Mouse (Mus musculus) forebrain, embryonic 14.5 days (tissue): ENCODE results near the gene Plbd2. TPM values are rescaled to one million over a fixed set of nuclear protein-coding genes. Genes with fewer than 3 reads are reported as not detected.
A peak's percentile ranks its signal among the peaks of the same experiment; 100 is the strongest.

ENCODE experiments used
- ATAC-seq: fragments of 200-750 bp; cut with Nextera tagmentation; 2 replicates; pipeline ENCODE4 v1.8.0; 2017; ENCODE audit warnings: mild to moderate bottlenecking, moderate library complexity
- DNase-seq: peaks from one replicate; pipeline ENCODE4 v3.0.0-alpha.2; 2015; ENCODE audit warnings: low spot score
- H3K27ac ChIP-seq: fragments of 300-500 bp; sonication (generic); 2 replicates; pipeline ENCODE4 v1.5.1; 2014; ENCODE audit warnings: low read depth, mild to moderate bottlenecking, control low read depth, low read length, moderate library complexity
- H3K27me3 ChIP-seq: fragments of 300-500 bp; sonication (generic); replicated peaks from 2 replicates; pipeline ENCODE4 v1.6.1; 2014; ENCODE audit warnings: low read length, control low read depth, mixed read lengths; ENCODE audit not compliant: control insufficient read depth, insufficient read depth
- H3K36me3 ChIP-seq: fragments of 300-500 bp; sonication (generic); 2 replicates; pipeline ENCODE4 v1.6.1; 2014; ENCODE audit warnings: low read length, control low read depth; ENCODE audit not compliant: control insufficient read depth, insufficient read depth
- H3K4me1 ChIP-seq: fragments of 300-500 bp; sonication (generic); 2 replicates; pipeline ENCODE4 v1.6.1; 2014; ENCODE audit warnings: antibody characterized with exemption, low read length, control low read depth; ENCODE audit not compliant: control insufficient read depth, insufficient read depth
- H3K4me2 ChIP-seq: fragments of 300-500 bp; sonication (generic); 2 replicates; pipeline ENCODE4 v1.6.1; 2014; ENCODE audit warnings: mild to moderate bottlenecking, control low read depth, low read length
- H3K4me3 ChIP-seq: fragments of 300-500 bp; sonication (generic); 2 replicates; pipeline ENCODE4 v1.5.1; 2014; ENCODE audit warnings: low read depth, low read length, control low read depth
- H3K9ac ChIP-seq: fragments of 300-500 bp; sonication (generic); 2 replicates; pipeline ENCODE4 v1.6.1; 2014; ENCODE audit warnings: mild to moderate bottlenecking, low read length, control low read depth, moderate library complexity
- H3K9me3 ChIP-seq: fragments of 300-500 bp; sonication (generic); replicated peaks from 2 replicates; pipeline ENCODE4 v1.6.1; 2016; ENCODE audit warnings: low read length, control low read depth, mixed read lengths; ENCODE audit not compliant: control insufficient read depth
- WGBS: fragments of 180-500 bp; shearing (Covaris S2); extraction: QIAGEN DNeasy Blood & Tissue Kit; methylation state at CpG from one replicate; pipeline ENCODE4 v1.1.7; 2014; 5-methylcytosine and 5-hydroxymethylcytosine counted together
- polyA plus RNA-seq: library from polyadenylated mRNA; unstranded; fragments of >200 nt; fragmentation: Nextera tagmentation; extraction: Ambion mirVana; gene quantifications from 2 replicates; pipeline ENCODE4 v1.2.1, GENCODE M21; 2014

Gene Plbd2
- polyA plus RNA-seq, 1 experiment from 2014 or later = 14.8 TPM

DNA sequence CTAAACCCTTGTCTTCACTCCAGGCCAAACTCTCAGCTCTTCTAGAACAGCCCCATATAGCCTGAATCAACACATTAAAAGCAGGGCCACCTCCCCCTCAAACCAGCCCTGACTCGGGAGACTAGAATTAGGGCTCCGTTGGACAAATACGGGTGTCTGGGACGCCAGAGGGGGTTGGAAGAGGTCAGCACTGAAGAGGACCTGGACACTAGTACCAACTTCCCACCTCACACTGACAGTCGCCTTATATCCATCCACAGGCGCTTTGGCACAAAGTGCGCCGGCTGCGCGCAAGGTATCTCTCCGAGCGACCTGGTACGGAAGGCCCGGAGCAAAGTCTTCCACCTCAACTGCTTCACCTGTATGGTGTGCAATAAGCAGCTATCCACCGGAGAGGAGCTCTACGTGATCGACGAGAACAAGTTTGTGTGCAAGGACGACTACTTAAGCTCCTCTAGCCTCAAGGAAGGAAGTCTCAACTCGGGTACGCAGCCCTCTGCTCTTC, 69.1 kb downstream of the Plbd2 start:
- Histone ChIP-seq H3K27ac (no peak overlapping the region), H3K4me3 (peak overlapping the region; percentile 38), H3K36me3 (no peaks in the 10 kb centered on the region), H3K9ac (peak overlapping the region; percentile 43), H3K4me1 (peaks cover 17% of the 10 kb centered on the region), H3K9me3 (no peaks in the 10 kb centered on the region), H3K4me2 (peak overlapping the region; percentile 58), H3K27me3 (peaks cover 91% of the 10 kb centered on the region)
- WGBS = 3% methylated on average over 21 of the region's 21 CpGs
- DNase-seq = no peak
- ATAC-seq = no peak

Other genes with a start within 250 kb of the Plbd2 start
- 3.5 and 5.1 TPM in 2 replicates for gene Lhx5, start 71.9 kb downstream of the Plbd2 start, polyA plus RNA-seq
- gene Sdsl, start 30.8 kb downstream of the Plbd2 start, polyA plus RNA-seq = 2.2 and 3.2 TPM in 2 replicates
- gene Sds, start 27.1 kb downstream of the Plbd2 start, polyA plus RNA-seq = not detected in 2 replicates
- 0.67 and 1.5 TPM in 2 replicates for gene Slc8b1, start 7.5 kb upstream of the Plbd2 start, polyA plus RNA-seq
- 10.5 and 13.3 TPM in 2 replicates for gene Tpcn1, start 85.0 kb upstream of the Plbd2 start, polyA plus RNA-seq
- 2.0 and 2.4 TPM in 2 replicates for gene Iqcd, start 85.4 kb upstream of the Plbd2 start, polyA plus RNA-seq
- 15.9 and 18.3 TPM in 2 replicates for gene Rita1, start 109.0 kb upstream of the Plbd2 start, polyA plus RNA-seq
- 26.9 and 33.1 TPM in 2 replicates for gene Ddx54, start 109.1 kb upstream of the Plbd2 start, polyA plus RNA-seq
- gene Cfap73, start 130.6 kb upstream of the Plbd2 start, polyA plus RNA-seq = 0.19 and 0.57 TPM in 2 replicates
- 1.5 and 3.2 TPM in 2 replicates for gene Rasal1, start 145.2 kb upstream of the Plbd2 start, polyA plus RNA-seq
- 27.5 and 35.5 TPM in 2 replicates for gene Dtx1, start 208.3 kb upstream of the Plbd2 start, polyA plus RNA-seq
- 0.11 and 0.42 TPM in 2 replicates for gene Oas2, start 246.2 kb upstream of the Plbd2 start, polyA plus RNA-seq